Mouse (Mus musculus) CH12.LX (cell line): ENCODE measurements at regions not wholly inside any gene's neighbourhood (a gene's known extent, or its start where the extent isn't known, plus 50 kb on each side); places are given as distances from the start of the nearest gene placed in this dataset.

Experiments used
- CTCF ChIP-seq, 2 experiments: IDR thresholded peaks in 1 of 2; conservative IDR thresholded peaks in 1 of 2; 2 replicates each; pipeline ENCODE4 v1.5.1; 2011 to 2012; ENCODE audit warnings: low read depth in 2 of 2, low read length in 2 of 2, improper control_type of control experiment in 1 of 2, inconsistent platforms in 1 of 2, mild to moderate bottlenecking in 1 of 2, moderate library complexity in 1 of 2
- EP300 ChIP-seq: IDR thresholded peaks from 2 replicates; pipeline ENCODE4 v1.6.1; 2011; ENCODE audit warnings: low read length, improper control_type of control experiment
- JUN ChIP-seq: IDR thresholded peaks from 2 replicates; pipeline ENCODE4 v1.6.1; 2011; ENCODE audit warnings: low read depth, mild to moderate bottlenecking, low read length, improper control_type of control experiment, moderate library complexity; ENCODE audit not compliant: insufficient read depth

- TF ChIP-seq CTCF (conservative IDR thresholded peaks at IDR 0.05 in 1 of 2, IDR thresholded peaks at IDR 0.05 in 1 of 2; ENCODE audit: low read depth in 2 of 2, low read length in 2 of 2): no peak
- no peak for TF ChIP-seq EP300
- TF ChIP-seq JUN: no peak
These were observed 158.5 kb upstream of the Tab2 start for GRCm38 (mm10) chr10:8114530-8114929.
